Mouse (Mus musculus) cortical plate, adult 2 months (tissue): ENCODE measurements around the gene Cntfr.

Experiments used
- CTCF ChIP-seq: fragments of 200-500 bp; IDR thresholded peaks from 2 replicates; pipeline ENCODE4 v1.5.1; 2011; ENCODE audit warnings: mild to moderate bottlenecking, control low read depth, low read length; ENCODE audit not compliant: insufficient read depth; ENCODE audit errors: extremely low read depth
- POLR2A ChIP-seq: fragments of 200-500 bp; IDR thresholded peaks from 2 replicates; pipeline ENCODE4 v1.6.1; 2011; ENCODE audit warnings: mild to moderate bottlenecking, low read length, control low read depth; ENCODE audit not compliant: insufficient read depth; ENCODE audit errors: extremely low read depth

- no peak for TF ChIP-seq POLR2A
- peak; percentile 96 for TF ChIP-seq CTCF
Measured at GRCm38 (mm10) chr4:41614156-41614555, 82.7 kb downstream of the Cntfr start.
